Mouse (Mus musculus) v-Abl transformed pro-B cells (cell line): ENCODE data around the gene Elmo3.

Experiments used
- in situ Hi-C, 2 experiments: fragments of 400-800 bp; cut with MboI; formaldehyde crosslinking; loops; one replicate each; pipeline ENCODE4 v1.15.1; 2025; ENCODE audit not compliant: unreplicated experiment in 2 of 2

Elmo3 gene

GRCm38 (mm10) chr8:105315073-105315769 lies 9.8 kb downstream of the Elmo3 start:
- in situ Hi-C loops, result no loop called here

- in situ Hi-C loops, result no loop called here
Observed at GRCm38 (mm10) chr8:105317941-105318340, 12.5 kb downstream of the Elmo3 start.

- in situ Hi-C loops, result no loop called here
Observed at GRCm38 (mm10) chr8:105318662-105319190, 13.3 kb downstream of the Elmo3 start.

- in situ Hi-C loops, result no loop called here
Observed at GRCm38 (mm10) chr8:105323183-105323582, 17.8 kb downstream of the Elmo3 start.

GRCm38 (mm10) chr8:105325641-105326093 lies 20.3 kb downstream of the Elmo3 start:
- in situ Hi-C loops, result loop anchor here in 1 of 2 experiments (25.0 kb wide), 1 partner anchor 837 kb away; the partner anchor contains the start of genes Pla2g15 and Slc7a6

GRCm38 (mm10) chr8:105326141-105326672 lies 20.8 kb downstream of the Elmo3 start, which contains the start of the genes Lrrc29 and Tmem208:
Gene Lrrc29 (minus strand): TSS chr8:105326278.
Gene Tmem208 (plus strand): TSS chr8:105326354.
- in situ Hi-C loops, result loop anchor here in 1 of 2 experiments (25.0 kb wide), 1 partner anchor 836 kb away; the partner anchor contains the start of genes Pla2g15 and Slc7a6

GRCm38 (mm10) chr8:105326968-105327367 lies 21.6 kb downstream of the Elmo3 start:
- in situ Hi-C loops, result loop anchor here in 1 of 2 experiments (25.0 kb wide), 1 partner anchor 835 kb away; the partner anchor contains the start of genes Pla2g15 and Slc7a6

GRCm38 (mm10) chr8:105330325-105330724 lies 24.9 kb downstream of the Elmo3 start:
- in situ Hi-C loops, result loop anchor here in 1 of 2 experiments (25.0 kb wide), 1 partner anchor 832 kb away; the partner anchor contains the start of genes Pla2g15 and Slc7a6

GRCm38 (mm10) chr8:105331469-105331868 lies 26.1 kb downstream of the Elmo3 start:
- in situ Hi-C loops, result loop anchor here in 1 of 2 experiments (25.0 kb wide), 1 partner anchor 831 kb away; the partner anchor contains the start of genes Pla2g15 and Slc7a6

- in situ Hi-C loops, result loop anchor here in 1 of 2 experiments (25.0 kb wide), 1 partner anchor 830 kb away; the partner anchor contains the start of genes Pla2g15 and Slc7a6
Observed at GRCm38 (mm10) chr8:105331931-105332330, 26.5 kb downstream of the Elmo3 start.

GRCm38 (mm10) chr8:105332523-105332922 lies 27.1 kb downstream of the Elmo3 start:
- in situ Hi-C loops, result loop anchor here in 1 of 2 experiments (25.0 kb wide), 1 partner anchor 830 kb away; the partner anchor contains the start of genes Pla2g15 and Slc7a6

- in situ Hi-C loops, result loop anchor here in 1 of 2 experiments (25.0 kb wide), 1 partner anchor 826 kb away; the partner anchor contains the start of genes Pla2g15 and Slc7a6
Observed at GRCm38 (mm10) chr8:105336373-105337130, 31.2 kb downstream of the Elmo3 start.

GRCm38 (mm10) chr8:105338992-105339391 lies 33.6 kb downstream of the Elmo3 start:
- in situ Hi-C loops, result loop anchor here in 1 of 2 experiments (25.0 kb wide), 1 partner anchor 823 kb away; the partner anchor contains the start of genes Pla2g15 and Slc7a6

GRCm38 (mm10) chr8:105339886-105340635 lies 34.7 kb downstream of the Elmo3 start:
- in situ Hi-C loops, result loop anchor here in 1 of 2 experiments (25.0 kb wide), 1 partner anchor 822 kb away; the partner anchor contains the start of genes Pla2g15 and Slc7a6

GRCm38 (mm10) chr8:105341399-105341798 lies 36.0 kb downstream of the Elmo3 start:
- in situ Hi-C loops, result loop anchor here in 1 of 2 experiments (25.0 kb wide), 1 partner anchor 821 kb away; the partner anchor contains the start of genes Pla2g15 and Slc7a6

- in situ Hi-C loops, result loop anchor here in 1 of 2 experiments (25.0 kb wide), 1 partner anchor 820 kb away; the partner anchor contains the start of genes Pla2g15 and Slc7a6
Observed at GRCm38 (mm10) chr8:105342768-105343167, 37.4 kb downstream of the Elmo3 start.

- in situ Hi-C loops, result loop anchor here in 1 of 2 experiments (25.0 kb wide), 1 partner anchor 818 kb away; the partner anchor contains the start of genes Pla2g15 and Slc7a6
Observed at GRCm38 (mm10) chr8:105343791-105344574, 38.6 kb downstream of the Elmo3 start.
